In the genomic region with DNA sequence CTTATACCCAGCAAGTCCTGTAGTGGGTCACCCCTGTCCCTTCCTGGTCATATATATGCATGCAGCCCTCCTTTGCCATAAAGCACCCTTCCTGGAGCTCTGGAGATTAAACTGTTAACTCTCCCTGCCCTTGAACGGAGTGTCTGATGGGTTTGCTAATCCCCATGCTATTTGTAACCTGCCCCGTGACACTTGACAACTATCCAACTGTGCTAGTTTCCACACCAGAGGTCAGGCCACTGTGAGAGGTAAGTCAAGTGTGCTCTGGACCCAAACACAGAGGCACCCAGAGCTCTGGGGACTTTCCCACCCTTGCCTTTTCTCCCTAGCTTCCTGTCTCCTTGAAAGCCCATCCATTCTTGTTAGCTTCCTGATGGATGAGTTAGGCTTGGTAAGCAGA, we compare ENCODE assay signal across 12 mouse cellular contexts. TPM values are rescaled to one million over a fixed set of nuclear protein-coding genes. Genes with fewer than 3 reads are reported as not detected.
DNase-seq lines count a peak whose midpoint lies in the region; ATAC-seq and TF ChIP-seq lines count a peak whose summit lies in the region.
"Had no signal": no experiment of that assay in that cellular context is flagged by ENCODE, and none has a peak within 500 bp of the region (broad histone marks: within the 10 kb centered on the region; RNA-seq: fewer than 3 reads in every experiment).

No protein-coding gene starts in this region.

- no peak for TF ChIP-seq CTCF in E14TG2a.4 (conservative IDR thresholded peaks at IDR 0.05; ENCODE audit: low read length)
- TF ChIP-seq CTCF in cerebellum, adult 2 months (IDR thresholded peaks at IDR 0.05; ENCODE audit: borderline replicate concordance, insufficient read depth, low read depth, low read length) = no peak

- 0 out of 2 replicates have a peak, but pooled peaks cover 6% of the 10 kb centered on the region for H3K9me3 ChIP-seq in E14TG2a.4 (ENCODE audit: low read length)
- no peaks in the 10 kb centered on the region for H3K9me3 ChIP-seq in embryonic facial prominence, embryonic 12.5 days
- H3K9me3 ChIP-seq in intestine, embryonic 14.5 days (ENCODE audit: control insufficient read depth, low read length) = no peaks in the 10 kb centered on the region
- no peaks in the 10 kb centered on the region for H3K9me3 ChIP-seq in liver, embryonic 16.5 days (replicated peaks; ENCODE audit: control insufficient read depth, low read length)
- H3K9me3 ChIP-seq: G1E had no signal

- peak overlapping the region; percentile 68 for H3K4me2 ChIP-seq in embryonic facial prominence, embryonic 12.5 days (replicated peaks)
- peak overlapping the region; percentile 67 for H3K4me2 ChIP-seq in intestine, embryonic 14.5 days (ENCODE audit: low read length)
- H3K4me2 ChIP-seq in liver, embryonic 16.5 days (ENCODE audit: low read depth, low read length) = peak overlapping the region; percentile 41

- peak; percentile 54 for DNase-seq in intestine, embryonic 14.5 days (ENCODE audit: low spot score)
- no peak for DNase-seq in layer of hippocampus, postnatal 25 days (ENCODE audit: extremely low spot score in 1 of 2, low spot score in 1 of 2)
- DNase-seq in cerebellum, adult 2 months = no peak
- DNase-seq in testis, postnatal 10 days (ENCODE audit: low spot score) = no peak
- DNase-seq in right cerebral cortex, adult 18-20 months = no peak
- DNase-seq: gastrocnemius, postnatal 10 days had no signal

- H3K4me1 ChIP-seq in E14TG2a.4 (replicated peaks; ENCODE audit: low read depth, low read length) = peaks cover 9% of the 10 kb centered on the region; the same call in 1 of the 2 replicates
- H3K4me1 ChIP-seq in embryonic facial prominence, embryonic 12.5 days = peaks cover 11% of the 10 kb centered on the region; the same call in 1 of the 2 replicates
- peaks cover 20% of the 10 kb centered on the region for H3K4me1 ChIP-seq in intestine, embryonic 14.5 days (replicated peaks; ENCODE audit: control insufficient read depth, insufficient read depth, low read length)
- no peaks in the 10 kb centered on the region for H3K4me1 ChIP-seq in liver, embryonic 16.5 days (ENCODE audit: control insufficient read depth, low read depth, low read length)
- no peaks in the 10 kb centered on the region for H3K4me1 ChIP-seq in cerebellum, adult 2 months (ENCODE audit: control insufficient read depth, insufficient read depth, low read length)

- WGBS in embryonic facial prominence, embryonic 12.5 days = 53% methylated on average over 2 of the region's 2 CpGs
- 35% methylated on average over 2 of the region's 2 CpGs for WGBS in intestine, embryonic 14.5 days
- 60% methylated on average over 2 of the region's 2 CpGs for WGBS in liver, embryonic 16.5 days (ENCODE audit: insufficient replicate concordance)
- 60% methylated on average over 2 of the region's 2 CpGs for WGBS in cerebellum, adult 2 months

- H3K9ac ChIP-seq in embryonic facial prominence, embryonic 12.5 days = no peak overlapping the region
- no peak overlapping the region for H3K9ac ChIP-seq in intestine, embryonic 14.5 days (ENCODE audit: low read length)
- no peak overlapping the region for H3K9ac ChIP-seq in liver, embryonic 16.5 days (ENCODE audit: low read depth, low read length)

- peaks cover 59% of the 10 kb centered on the region for H3K27me3 ChIP-seq in E14TG2a.4 (ENCODE audit: insufficient read depth, low read length)
- H3K27me3 ChIP-seq in embryonic facial prominence, embryonic 12.5 days = peaks cover 41% of the 10 kb centered on the region
- peaks cover 18% of the 10 kb centered on the region for H3K27me3 ChIP-seq in intestine, embryonic 14.5 days (replicated peaks; ENCODE audit: control insufficient read depth, insufficient read depth, low read length)
- H3K27me3 ChIP-seq in liver, embryonic 16.5 days (ENCODE audit: control insufficient read depth, insufficient read depth, low read depth, low read length) = peaks cover 25% of the 10 kb centered on the region
- peaks cover 3% of the 10 kb centered on the region; the same call in 1 of the 2 replicates for H3K27me3 ChIP-seq in cerebellum, adult 2 months (ENCODE audit: control insufficient read depth, insufficient read depth, low read length)

- no peak overlapping the region for H3K27ac ChIP-seq in embryonic facial prominence, embryonic 12.5 days
- 0 out of 2 replicates have a peak overlapping the region, but pooled peaks have one; percentile 38 for H3K27ac ChIP-seq in intestine, embryonic 14.5 days (ENCODE audit: low read depth)
- no peak overlapping the region for H3K27ac ChIP-seq in liver, embryonic 16.5 days (ENCODE audit: low read length)
- no peak overlapping the region for H3K27ac ChIP-seq in cerebellum, adult 2 months (ENCODE audit: insufficient read depth, low read length)

- peak overlapping the region; percentile 79; the same call in 1 of the 2 replicates for H3K4me3 ChIP-seq in E14TG2a.4 (replicated peaks; ENCODE audit: low read length)
- no peak overlapping the region for H3K4me3 ChIP-seq in embryonic facial prominence, embryonic 12.5 days
- H3K4me3 ChIP-seq in intestine, embryonic 14.5 days (ENCODE audit: low read depth, low read length) = peak overlapping the region; percentile 38; the same call in 1 of the 2 replicates
- H3K4me3 ChIP-seq in liver, embryonic 16.5 days (ENCODE audit: low read depth, low read length) = no peak overlapping the region
- H3K4me3 ChIP-seq in cerebellum, adult 2 months (replicated peaks; ENCODE audit: insufficient read depth, low read depth, low read length) = no peak overlapping the region

- TF ChIP-seq POLR2A in cerebellum, adult 2 months (IDR thresholded peaks at IDR 0.05; ENCODE audit: borderline replicate concordance, insufficient read depth, low read length) = no peak

- H3K36me3 ChIP-seq in E14TG2a.4 (ENCODE audit: insufficient read depth, low read length) = no peaks in the 10 kb centered on the region
- H3K36me3 ChIP-seq in embryonic facial prominence, embryonic 12.5 days = no peaks in the 10 kb centered on the region
- H3K36me3 ChIP-seq in intestine, embryonic 14.5 days (ENCODE audit: control insufficient read depth, insufficient read depth, low read length) = no peaks in the 10 kb centered on the region
- no peaks in the 10 kb centered on the region for H3K36me3 ChIP-seq in liver, embryonic 16.5 days (ENCODE audit: control insufficient read depth, insufficient read depth)
- H3K36me3 ChIP-seq: G1E had no signal

- ATAC-seq in embryonic facial prominence, embryonic 12.5 days (ENCODE audit: insufficient number of reproducible peaks, insufficient read depth, low FRiP score, low TSS enrichment) = no peak
- ATAC-seq in intestine, embryonic 14.5 days (replicated peaks; ENCODE audit: low FRiP score, low TSS enrichment, low read depth) = no peak
- peak; percentile 90 for ATAC-seq in liver, embryonic 16.5 days (ENCODE audit: low read depth)

RNA-seq across cellular contexts. Expression of a gene that starts 0.9 kb away (rescaled TPM):
- polyA plus RNA-seq in embryonic facial prominence, embryonic 12.5 days (2016; fragmentation: Nextera tagmentation; extraction: Ambion mirVana) = not detected in 2 replicates
- polyA plus RNA-seq in intestine, embryonic 14.5 days (2014; fragmentation: Nextera tagmentation; extraction: Ambion mirVana) = 18.1 and 19.7 TPM in 2 replicates
- 0.39 and 0.68 TPM in 2 replicates for polyA plus RNA-seq in liver, embryonic 16.5 days (2015; fragmentation: Nextera tagmentation; extraction: Ambion mirVana)
- under 1 TPM; 0.42 to 0.54 TPM for total RNA-seq in layer of hippocampus, postnatal 25 days (2021)
- polyA plus RNA-seq in cerebellum, adult 2 months (2012; rRNA removed) = not detected in 2 replicates
- polyA plus RNA-seq: G1E; limb, embryonic 11.5 days; neural tube, embryonic 11.5 days had no signal

RNA-seq across cellular contexts. Expression of a gene that starts 58.3 kb away (rescaled TPM):
- polyA plus RNA-seq in embryonic facial prominence, embryonic 12.5 days (2016; fragmentation: Nextera tagmentation; extraction: Ambion mirVana) = not detected in 2 replicates
- 0.15 and 0.20 TPM in 2 replicates for polyA plus RNA-seq in intestine, embryonic 14.5 days (2014; fragmentation: Nextera tagmentation; extraction: Ambion mirVana)
- polyA plus RNA-seq in liver, embryonic 16.5 days (2015; fragmentation: Nextera tagmentation; extraction: Ambion mirVana) = not detected in 2 replicates
- total RNA-seq in layer of hippocampus, postnatal 25 days (2021) = not detected
- polyA plus RNA-seq in cerebellum, adult 2 months (2012; rRNA removed) = 0.25 and 0.36 TPM in 2 replicates
- total RNA-seq: gastrocnemius, postnatal 10 days had no signal
- polyA plus RNA-seq: G1E; limb, embryonic 11.5 days; neural tube, embryonic 11.5 days had no signal

Comparison
In these comparisons a context has a peak if more than half of its experiments do, and no peak if none do; other contexts are left out.
1. H3K4me3 ChIP-seq: peak in E14TG2a.4 (single experiment) and intestine, embryonic 14.5 days (single experiment); none in embryonic facial prominence, embryonic 12.5 days (single experiment), liver, embryonic 16.5 days (single experiment) and cerebellum, adult 2 months (single experiment).
2. RNA of a gene that starts 0.9 kb away (polyA plus RNA-seq): 18.1 to 19.7 TPM in intestine, embryonic 14.5 days; 0.39 to 0.68 TPM in liver, embryonic 16.5 days, not detected in embryonic facial prominence, embryonic 12.5 days and not detected in cerebellum, adult 2 months; every median in the first group is over 10 times any median in the second.
3. Peak in every context shown above with its lines, with median percentiles within 50 percentile points of each other: H3K4me2 ChIP-seq.